Mouse (Mus musculus): ENCODE measurements at regions not wholly inside any gene's neighbourhood (a gene's known extent, or its start where the extent isn't known, plus 50 kb on each side); places are given as distances from the start of the nearest gene placed in this dataset.

DNA sequence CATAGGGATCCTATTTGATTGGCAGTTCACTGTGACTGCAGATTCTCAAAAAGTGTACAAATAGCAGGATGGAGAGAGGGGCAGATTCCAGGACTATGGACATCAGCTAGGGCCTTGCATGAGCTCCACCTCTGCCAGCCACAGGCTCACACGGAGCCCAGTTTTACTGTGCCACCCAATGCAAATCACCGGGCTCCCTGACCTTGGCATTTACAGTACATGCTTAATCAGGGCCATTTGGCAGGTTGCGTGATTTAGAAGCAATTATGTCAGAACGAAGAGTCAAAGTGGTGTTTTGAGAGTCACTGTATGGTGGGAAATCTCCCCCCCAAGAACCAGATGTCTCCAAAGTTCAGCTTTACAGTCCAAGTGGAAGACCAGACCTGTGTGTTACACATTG lies 456.1 kb downstream of the Bnc2 start:
- DNase-seq (ENCODE audit: low read depth, low spot score), result no peak

DNA sequence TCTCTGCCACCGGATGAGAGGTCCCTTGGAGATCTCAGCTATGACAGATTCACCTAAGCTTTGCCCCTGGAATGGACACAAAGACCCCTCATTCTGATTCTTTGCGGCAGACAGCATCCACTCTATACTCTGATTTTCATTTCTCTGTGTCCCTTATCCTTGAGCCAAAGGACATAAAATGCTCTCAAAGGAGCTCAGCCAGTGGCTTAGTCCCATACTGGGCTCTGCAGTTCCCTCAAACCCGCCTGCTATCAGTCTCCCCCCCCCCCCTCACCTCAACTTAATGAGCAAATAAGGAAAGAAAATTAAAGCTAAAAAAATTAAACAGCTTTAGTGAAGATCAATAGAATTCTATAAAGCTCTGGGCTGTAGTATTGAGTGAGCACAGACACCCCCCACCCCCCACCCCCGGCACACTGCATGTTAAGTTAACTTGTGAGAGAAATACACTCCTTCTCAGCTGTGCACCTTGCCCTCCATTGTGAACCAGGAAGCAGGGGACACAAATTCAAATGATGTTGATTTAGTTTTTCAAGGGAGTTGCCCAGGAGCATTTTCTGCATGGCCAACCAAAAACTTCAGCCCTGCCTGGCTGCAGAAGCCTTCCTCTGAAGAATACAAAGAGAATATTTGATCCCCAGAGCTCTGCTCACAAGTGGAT lies 452.9 kb downstream of the Bnc2 start:
- DNase-seq (ENCODE audit: low read depth, low spot score), result no peak

DNA sequence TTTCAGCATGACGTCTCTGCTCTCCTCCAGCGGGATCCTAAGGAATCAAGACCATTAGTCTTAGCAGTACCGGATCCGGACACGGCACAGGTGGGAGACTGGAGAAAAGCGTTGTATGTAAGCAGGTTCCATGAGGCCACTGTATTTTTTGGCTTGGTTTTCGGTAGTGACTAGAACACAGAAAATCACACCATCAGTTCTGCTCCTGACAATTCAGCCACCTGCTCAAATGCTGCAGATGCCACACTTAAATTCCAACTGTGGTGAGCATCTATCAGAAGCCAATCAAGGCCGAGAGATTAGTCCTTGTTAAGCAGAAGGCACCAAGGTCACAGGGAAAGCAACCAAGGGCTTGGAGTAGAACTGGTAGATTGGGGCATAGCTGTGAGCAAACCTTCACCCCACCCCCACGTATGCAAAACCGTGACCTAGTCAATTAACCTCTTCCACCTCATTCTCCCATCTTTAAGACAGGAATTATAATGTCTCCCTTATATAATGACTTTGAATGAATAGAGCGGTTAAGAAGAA lies 452.2 kb downstream of the Bnc2 start:
- DNase-seq (ENCODE audit: low read depth, low spot score), result no peak

DNA sequence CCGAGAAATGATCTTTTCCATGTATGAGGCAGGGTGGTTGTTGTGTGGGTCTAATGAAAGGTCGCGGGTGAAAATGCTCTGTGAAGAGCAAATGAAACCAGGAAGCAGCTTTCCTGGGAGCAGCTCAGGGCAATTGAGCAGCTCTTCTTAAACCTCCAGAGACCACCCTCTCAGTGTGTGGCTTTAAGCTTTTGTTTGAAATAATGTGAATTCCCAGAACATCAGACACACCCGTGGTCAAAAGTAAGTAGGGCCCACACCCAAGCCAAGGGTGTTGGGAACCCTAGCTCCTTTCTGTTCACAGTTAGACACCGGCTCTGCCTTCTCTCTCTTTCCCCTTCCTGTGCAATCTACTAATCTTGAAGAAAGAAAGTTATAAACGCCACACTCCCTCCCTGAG lies 450.5 kb downstream of the Bnc2 start:
- DNase-seq (ENCODE audit: low read depth, low spot score), result no peak

Data from retina, adult 2 months (tissue).